Mouse (Mus musculus) bone marrow, adult 2 months (tissue): Measurements from ENCODE around the gene Arpc5.
A peak's percentile ranks its signal among the peaks of the same experiment; 100 is the strongest.

ENCODE experiments used
- CTCF ChIP-seq: fragments of 200-500 bp; IDR thresholded peaks from 2 replicates; pipeline ENCODE4 v1.5.1; 2011; ENCODE audit warnings: low read length, control low read depth; ENCODE audit not compliant: control insufficient read depth, insufficient read depth
- POLR2A ChIP-seq: fragments of 200-500 bp; IDR thresholded peaks from 2 replicates; pipeline ENCODE4 v1.6.1; 2011; ENCODE audit warnings: low read depth, mild to moderate bottlenecking, control low read depth, low read length, borderline replicate concordance; ENCODE audit not compliant: control insufficient read depth

- TF ChIP-seq CTCF (peak; percentile 91), POLR2A (no peak)
These were observed 12.9 kb downstream of the Arpc5 start for GRCm38 (mm10) chr1:152779071-152779737.
